Mouse (Mus musculus) liver, embryonic 15.5 days (tissue): ENCODE data around the gene Clstn3. TPM values are rescaled to one million over a fixed set of nuclear protein-coding genes. Genes with fewer than 3 reads are reported as not detected.

Experiments
- ATAC-seq: fragments of 200-750 bp; cut with Nextera tagmentation; 2 replicates; pipeline ENCODE4 v1.8.0; 2017; ENCODE audit warnings: moderate number of reproducible peaks, mild to moderate bottlenecking, moderate library complexity; ENCODE audit not compliant: insufficient read depth
- H3K27ac ChIP-seq: fragments of 300-500 bp; sonication (generic); replicated peaks from 2 replicates; pipeline ENCODE4 v1.5.1; 2015; ENCODE audit warnings: mild to moderate bottlenecking, inconsistent platforms
- H3K27me3 ChIP-seq: fragments of 300-500 bp; sonication (generic); 2 replicates; pipeline ENCODE4 v1.6.1; 2015; ENCODE audit warnings: mild to moderate bottlenecking, inconsistent platforms
- H3K36me3 ChIP-seq: fragments of 300-500 bp; sonication (generic); replicated peaks from 2 replicates; pipeline ENCODE4 v1.6.1; 2015; ENCODE audit warnings: moderate library complexity, mild to moderate bottlenecking, inconsistent platforms
- H3K4me1 ChIP-seq: fragments of 300-500 bp; sonication (generic); replicated peaks from 2 replicates; pipeline ENCODE4 v1.6.1; 2015; ENCODE audit warnings: inconsistent platforms
- H3K4me2 ChIP-seq: fragments of 300-500 bp; sonication (generic); 2 replicates; pipeline ENCODE4 v1.6.1; 2015; ENCODE audit warnings: moderate library complexity, mild to moderate bottlenecking, inconsistent platforms
- H3K4me3 ChIP-seq: fragments of 300-500 bp; sonication (generic); replicated peaks from 2 replicates; pipeline ENCODE4 v1.5.1; 2015; ENCODE audit warnings: mild to moderate bottlenecking, inconsistent platforms
- H3K9ac ChIP-seq: fragments of 300-500 bp; sonication (generic); 2 replicates; pipeline ENCODE4 v1.6.1; 2015; ENCODE audit warnings: moderate library complexity, mild to moderate bottlenecking, inconsistent platforms
- H3K9me3 ChIP-seq: fragments of 300-500 bp; sonication (generic); replicated peaks from 2 replicates; pipeline ENCODE4 v1.6.1; 2016; ENCODE audit warnings: inconsistent platforms
- WGBS: fragments of 180-500 bp; shearing (Covaris S2); methylation state at CpG from one replicate; pipeline ENCODE4 v1.1.7; 2015; ENCODE audit warnings: mixed read lengths; ENCODE audit not compliant: insufficient replicate concordance; 5-methylcytosine and 5-hydroxymethylcytosine counted together
- polyA plus RNA-seq: library from polyadenylated mRNA; unstranded; fragments of >200 nt; fragmentation: Nextera tagmentation; extraction: Ambion mirVana; gene quantifications from 2 replicates; pipeline ENCODE4 v1.2.1, GENCODE M21; 2015

The Clstn3 gene
- polyA plus RNA-seq, 1 experiment from 2014 or later, result 4.2 TPM

GRCm38 (mm10) chr6:124465729-124466128, 1.1 kb upstream of the Clstn3 start:
- Histone ChIP-seq H3K4me3 (no peak overlapping the region), H3K36me3 (no peaks in the 10 kb centered on the region), H3K9ac (no peak overlapping the region), H3K9me3 (no peaks in the 10 kb centered on the region), H3K4me1 (peaks cover 24% of the 10 kb centered on the region), H3K4me2 (no peak overlapping the region), H3K27ac (no peak overlapping the region), H3K27me3 (peaks cover 14% of the 10 kb centered on the region)
- WGBS, result 76% methylated on average over 6 of the region's 6 CpGs
- ATAC-seq, result no peak

GRCm38 (mm10) chr6:124465299-124465698, 705 bp upstream of the Clstn3 start:
- Histone ChIP-seq H3K9me3 (no peaks in the 10 kb centered on the region), H3K27me3 (peaks cover 14% of the 10 kb centered on the region), H3K9ac (no peak overlapping the region), H3K4me3 (peak overlapping the region; percentile 49; the same call in 1 of the 2 replicates), H3K4me2 (peak overlapping the region; percentile 79), H3K4me1 (peaks cover 22% of the 10 kb centered on the region), H3K27ac (no peak overlapping the region), H3K36me3 (no peaks in the 10 kb centered on the region)
- 51% methylated on average over 6 of the region's 6 CpGs for WGBS
- ATAC-seq, result no peak

DNA sequence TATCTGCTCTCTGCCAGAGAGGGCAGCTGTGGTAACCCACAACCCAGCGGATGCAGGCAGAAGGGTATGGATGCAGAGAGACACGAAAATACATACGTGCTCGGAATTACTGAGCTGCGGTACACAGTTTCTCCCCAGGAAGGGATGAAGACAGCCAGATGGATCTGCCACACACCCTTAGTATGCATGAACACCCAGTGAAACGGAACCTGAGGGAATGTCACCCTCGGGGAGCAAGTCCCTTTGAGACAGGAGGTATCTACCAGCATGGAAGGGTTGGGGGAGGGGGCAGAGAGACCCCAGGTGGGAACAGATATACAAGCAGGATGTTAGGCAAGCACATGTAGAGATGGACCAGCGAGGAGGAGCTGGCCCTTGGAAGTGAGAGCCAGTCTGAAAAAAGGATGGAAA, 708 bp downstream of the Clstn3 start:
- H3K36me3 ChIP-seq, result no peaks in the 10 kb centered on the region
- WGBS, result 7% methylated on average over 8 of the region's 8 CpGs

DNA sequence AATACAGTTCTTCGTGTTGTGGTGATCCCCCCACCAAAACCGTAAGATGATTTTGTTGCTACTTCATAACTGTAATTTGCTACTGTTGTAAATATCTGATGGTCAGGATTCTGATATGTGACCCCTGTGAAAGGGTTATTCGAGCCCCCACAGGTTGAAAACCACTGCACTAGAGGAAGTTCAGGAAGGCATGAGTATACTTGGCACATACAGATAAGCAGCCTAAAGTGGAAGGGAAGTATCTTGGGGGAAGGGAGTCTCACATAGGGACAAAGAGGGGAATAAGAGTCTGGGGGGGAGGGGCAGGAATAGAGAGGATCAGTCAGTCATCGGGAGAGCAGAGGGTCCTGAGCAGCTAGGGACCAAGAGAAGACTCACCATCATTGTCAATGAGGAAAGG, 5.2 kb downstream of the Clstn3 start:
- Histone ChIP-seq H3K9me3 (no peaks in the 10 kb centered on the region), H3K4me3 (no peak overlapping the region), H3K36me3 (no peaks in the 10 kb centered on the region), H3K27me3 (peaks cover 13% of the 10 kb centered on the region), H3K9ac (no peak overlapping the region), H3K27ac (no peak overlapping the region), H3K4me1 (peaks cover 14% of the 10 kb centered on the region), H3K4me2 (no peak overlapping the region)
- ATAC-seq, result no peak
- 20% methylated on average over 4 of the region's 4 CpGs for WGBS

More for the DNA sequence above, 708 bp downstream of the Clstn3 start:
- Histone ChIP-seq H3K4me3 (peak overlapping the region; percentile 49), H3K9ac (no peak overlapping the region), H3K27ac (no peak overlapping the region), H3K9me3 (no peaks in the 10 kb centered on the region), H3K4me2 (peak overlapping the region; percentile 79), H3K4me1 (peaks cover 26% of the 10 kb centered on the region), H3K27me3 (peaks cover 14% of the 10 kb centered on the region)
- ATAC-seq, result no peak; the same call in 1 of the 2 replicates

- Histone ChIP-seq H3K9ac (no peak overlapping the region), H3K27ac (no peak overlapping the region), H3K4me2 (no peak overlapping the region), H3K4me3 (no peak overlapping the region), H3K27me3 (peaks cover 9% of the 10 kb centered on the region; the same call in 1 of the 2 replicates), H3K9me3 (no peaks in the 10 kb centered on the region), H3K36me3 (no peaks in the 10 kb centered on the region), H3K4me1 (peaks cover 9% of the 10 kb centered on the region; the same call in 1 of the 2 replicates)
- 78% methylated on average over 11 of the region's 11 CpGs for WGBS
- no peak for ATAC-seq
These were observed 6.1 kb downstream of the Clstn3 start for GRCm38 (mm10) chr6:124458505-124458904.

DNA sequence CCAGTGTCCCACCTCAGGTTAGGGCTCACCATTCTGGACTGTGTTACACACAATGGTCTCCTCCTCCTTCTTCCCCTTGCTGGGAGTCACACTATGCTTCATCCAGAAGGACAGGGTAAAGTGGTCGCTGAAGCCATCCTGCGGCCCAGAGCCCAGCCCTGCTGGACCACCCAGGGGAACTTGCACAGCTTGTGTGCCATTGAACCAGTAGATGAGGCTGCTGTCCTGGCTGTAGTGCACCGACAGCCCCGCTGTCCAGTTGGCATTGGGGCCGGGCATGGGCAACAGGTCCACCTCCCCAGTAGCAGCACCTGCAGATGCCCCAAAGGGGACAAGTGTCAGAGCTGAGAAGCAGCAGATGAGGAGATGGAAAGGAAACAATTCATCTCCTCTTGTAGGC, 6.8 kb downstream of the Clstn3 start:
- no peak overlapping the region for H3K4me3 ChIP-seq
- H3K27me3 ChIP-seq, result 0 out of 2 replicates have a peak, but pooled peaks cover 3% of the 10 kb centered on the region
- ATAC-seq, result no peak
- 80% methylated on average over 5 of the region's 5 CpGs for WGBS
- no peaks in the 10 kb centered on the region for H3K9me3 ChIP-seq
- no peak overlapping the region for H3K4me2 ChIP-seq
- H3K27ac ChIP-seq, result no peak overlapping the region
- no peak overlapping the region for H3K9ac ChIP-seq
- peaks cover 16% of the 10 kb centered on the region for H3K4me1 ChIP-seq
- no peaks in the 10 kb centered on the region for H3K36me3 ChIP-seq

GRCm38 (mm10) chr6:124456243-124456642, 8.4 kb downstream of the Clstn3 start:
- no peaks in the 10 kb centered on the region for H3K9me3 ChIP-seq
- H3K27ac ChIP-seq, result no peak overlapping the region
- no peak for ATAC-seq
- no peak overlapping the region for H3K9ac ChIP-seq
- H3K4me1 ChIP-seq, result peaks cover 31% of the 10 kb centered on the region
- H3K4me3 ChIP-seq, result no peak overlapping the region
- 67% methylated on average over 5 of the region's 5 CpGs for WGBS
- no peak overlapping the region for H3K4me2 ChIP-seq
- no peaks in the 10 kb centered on the region for H3K36me3 ChIP-seq
- no peaks in the 10 kb centered on the region for H3K27me3 ChIP-seq

- Histone ChIP-seq H3K9me3 (no peaks in the 10 kb centered on the region), H3K27ac (no peak overlapping the region), H3K9ac (no peak overlapping the region), H3K36me3 (no peaks in the 10 kb centered on the region), H3K27me3 (no peaks in the 10 kb centered on the region), H3K4me1 (peaks cover 32% of the 10 kb centered on the region), H3K4me3 (no peak overlapping the region), H3K4me2 (no peak overlapping the region)
- no peak for ATAC-seq
- WGBS, result 61% methylated on average over 4 of the region's 4 CpGs
These were observed 10.8 kb downstream of the Clstn3 start for GRCm38 (mm10) chr6:124453756-124454155.

DNA sequence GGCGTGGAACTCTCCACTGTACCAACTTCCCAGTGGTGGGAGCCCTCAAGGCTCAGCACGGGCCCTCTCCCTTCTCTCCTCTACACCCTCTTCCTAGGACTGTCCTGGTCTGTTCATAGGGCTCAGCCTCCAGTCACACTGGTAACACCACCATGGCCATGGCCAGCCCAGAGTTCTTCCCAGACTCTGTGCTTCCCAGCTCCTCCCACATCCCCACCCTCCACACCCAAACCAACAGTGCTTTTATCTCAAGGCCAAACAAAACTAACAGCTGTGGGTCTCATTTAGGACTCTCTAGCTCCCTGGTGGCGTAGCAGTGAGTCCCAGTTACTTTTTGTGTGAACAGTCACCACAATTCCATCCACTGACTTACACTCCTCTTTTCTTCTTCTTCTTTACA, 12.6 kb downstream of the Clstn3 start:
- no peak overlapping the region for H3K9ac ChIP-seq
- peaks cover 41% of the 10 kb centered on the region for H3K4me1 ChIP-seq
- peak; percentile 72 for ATAC-seq
- H3K27ac ChIP-seq, result peak overlapping the region; percentile 53; the same call in 1 of the 2 replicates
- H3K27me3 ChIP-seq, result no peaks in the 10 kb centered on the region
- H3K4me3 ChIP-seq, result no peak overlapping the region
- peak overlapping the region; percentile 37 for H3K4me2 ChIP-seq
- no peaks in the 10 kb centered on the region for H3K9me3 ChIP-seq
- no peaks in the 10 kb centered on the region for H3K36me3 ChIP-seq
- WGBS, result 49% methylated on average over 3 of the region's 3 CpGs

DNA sequence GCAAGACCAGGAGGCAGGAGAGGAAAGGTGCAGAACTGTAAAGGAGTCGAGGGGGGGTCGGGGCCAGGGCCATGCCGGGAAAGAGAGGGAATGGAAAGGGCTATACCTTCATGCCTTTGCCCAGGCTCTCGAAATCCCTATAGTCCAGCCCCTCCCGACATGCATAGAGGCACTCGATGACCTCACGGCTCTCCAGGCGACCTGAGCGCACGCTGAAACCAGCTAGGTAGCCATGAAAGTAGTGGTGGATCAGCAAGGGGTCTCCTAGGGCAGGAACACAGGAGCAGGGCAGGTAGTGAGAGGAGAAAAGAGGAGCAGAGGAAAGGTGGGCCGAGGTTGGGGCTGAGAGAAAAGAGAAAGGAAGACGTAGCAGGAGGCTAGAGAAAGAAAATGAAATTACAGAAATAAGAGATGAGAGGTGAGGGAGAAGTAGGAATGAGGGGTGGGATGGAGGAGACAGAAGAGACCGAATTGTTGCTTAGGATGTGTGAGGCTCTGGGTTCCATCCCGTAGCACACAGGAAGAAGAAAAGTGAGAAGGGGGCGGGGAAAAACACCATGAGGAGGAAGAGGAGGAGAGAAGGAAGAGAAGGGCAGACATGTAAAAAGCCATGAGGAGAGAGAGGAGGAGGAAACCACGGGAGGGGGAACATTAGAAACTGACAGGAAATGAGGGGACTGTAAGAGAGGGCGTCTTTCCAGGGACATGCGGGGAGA, 14.8 kb downstream of the Clstn3 start:
- 66% methylated on average over 18 of the region's 18 CpGs for WGBS
- no peak for ATAC-seq
- Histone ChIP-seq H3K9me3 (no peaks in the 10 kb centered on the region), H3K4me3 (no peak overlapping the region), H3K9ac (no peak overlapping the region), H3K27me3 (no peaks in the 10 kb centered on the region), H3K36me3 (no peaks in the 10 kb centered on the region), H3K4me1 (peaks cover 39% of the 10 kb centered on the region), H3K4me2 (no peak overlapping the region), H3K27ac (no peak overlapping the region)

DNA sequence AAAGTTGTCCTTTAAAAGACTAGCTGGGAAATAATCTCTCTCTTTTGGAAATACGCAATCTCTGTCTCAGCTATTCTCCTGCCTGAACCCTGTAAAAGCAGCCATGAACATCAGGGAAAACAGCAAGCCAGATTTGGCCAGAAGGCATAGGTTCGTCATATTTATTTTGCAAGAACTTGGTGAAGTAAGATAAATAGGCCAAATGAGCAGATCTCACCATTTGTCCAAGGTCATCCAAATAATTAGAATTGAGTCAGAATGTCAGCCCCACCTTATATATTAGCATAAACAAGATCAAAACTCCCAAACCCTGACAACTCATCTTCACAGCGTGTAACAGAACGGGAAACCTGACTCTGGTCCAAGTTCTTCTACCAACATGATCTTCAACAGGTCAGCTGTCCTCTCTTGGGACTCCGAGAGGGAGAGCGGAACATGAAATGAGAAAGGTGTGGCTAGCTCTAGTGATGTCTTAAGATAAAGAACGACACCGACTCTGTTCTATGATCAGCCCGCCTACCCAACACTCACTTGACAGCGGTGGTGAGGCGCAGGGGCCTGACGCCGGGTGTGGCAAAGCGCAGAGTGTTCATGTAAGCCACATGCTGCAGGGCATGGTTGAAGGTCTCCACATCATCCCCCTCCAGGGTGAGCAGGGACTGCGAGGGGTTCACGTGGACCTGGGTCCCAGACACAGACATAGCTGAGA, 15.5 kb downstream of the Clstn3 start:
- H3K4me2 ChIP-seq, result no peak overlapping the region
- no peak for ATAC-seq
- H3K9ac ChIP-seq, result no peak overlapping the region
- no peaks in the 10 kb centered on the region for H3K36me3 ChIP-seq
- H3K4me3 ChIP-seq, result no peak overlapping the region
- H3K4me1 ChIP-seq, result peaks cover 39% of the 10 kb centered on the region
- H3K9me3 ChIP-seq, result no peaks in the 10 kb centered on the region
- H3K27ac ChIP-seq, result no peak overlapping the region
- no peaks in the 10 kb centered on the region for H3K27me3 ChIP-seq
- 68% methylated on average over 16 of the region's 16 CpGs for WGBS
